Mouse (Mus musculus) small intestine, adult 2 months (tissue): ENCODE measurements at regions not wholly inside any gene's neighbourhood (a gene's known extent, or its start where the extent isn't known, plus 50 kb on each side); places are given as distances from the start of the nearest gene placed in this dataset.

Experiments
- CTCF ChIP-seq: fragments of 200-500 bp; IDR thresholded peaks from 2 replicates; pipeline ENCODE4 v1.5.1; 2012; ENCODE audit warnings: low read depth, mild to moderate bottlenecking, control low read depth, inconsistent platforms, low read length, moderate library complexity, mixed read lengths; ENCODE audit not compliant: insufficient replicate concordance, insufficient read length; ENCODE audit errors: extremely low read depth
- POLR2A ChIP-seq: fragments of 200-500 bp; IDR thresholded peaks from 2 replicates; pipeline ENCODE4 v1.6.1; 2012; ENCODE audit warnings: low read depth, mild to moderate bottlenecking, control low read depth, inconsistent platforms, low read length, moderate library complexity

- TF ChIP-seq CTCF (no peak), POLR2A (no peak)
Observed at GRCm38 (mm10) chr4:72669827-72670494, 182.5 kb downstream of the Aldoart1 start.
